Mouse (Mus musculus) forebrain, embryonic 11.5 days (tissue): Measurements from ENCODE around the gene Gm1979. TPM values are rescaled to one million over a fixed set of nuclear protein-coding genes. Genes with fewer than 3 reads are reported as not detected.
"Not testable (repeated sequence)": the region's sequence is repeated elsewhere in the genome, so short reads cannot be mapped to it uniquely, and the experiment has no call there.

Experiments used
- ATAC-seq: fragments of 200-750 bp; cut with Nextera tagmentation; replicated peaks from 2 replicates; pipeline ENCODE4 v1.8.0; 2017; ENCODE audit warnings: moderate TSS enrichment; ENCODE audit not compliant: low FRiP score
- DNase-seq: peaks from one replicate; pipeline ENCODE4 v3.0.0-alpha.2; 2017; ENCODE audit warnings: low spot score
- H3K27ac ChIP-seq: fragments of 300-500 bp; sonication (generic); 2 replicates; pipeline ENCODE4 v1.5.1; 2014; ENCODE audit warnings: low read depth, low read length
- H3K27me3 ChIP-seq: fragments of 300-500 bp; sonication (generic); 2 replicates; pipeline ENCODE4 v1.6.1; 2014; ENCODE audit warnings: mild to moderate bottlenecking, low read length, mixed read lengths; ENCODE audit not compliant: control insufficient read depth, insufficient read depth
- H3K36me3 ChIP-seq: fragments of 300-500 bp; sonication (generic); 2 replicates; pipeline ENCODE4 v1.6.1; 2014; ENCODE audit warnings: mild to moderate bottlenecking, low read length, moderate library complexity, mixed read lengths; ENCODE audit not compliant: control insufficient read depth, insufficient read depth
- H3K4me1 ChIP-seq: fragments of 300-500 bp; sonication (generic); replicated peaks from 2 replicates; pipeline ENCODE4 v1.6.1; 2014; ENCODE audit warnings: low read length, mixed read lengths; ENCODE audit not compliant: control insufficient read depth, insufficient read depth
- H3K4me2 ChIP-seq: fragments of 300-500 bp; sonication (generic); 2 replicates; pipeline ENCODE4 v1.6.1; 2014; ENCODE audit warnings: low read depth, mild to moderate bottlenecking, low read length, moderate library complexity, mixed read lengths; ENCODE audit not compliant: severe bottlenecking
- H3K4me3 ChIP-seq: fragments of 300-500 bp; sonication (generic); 2 replicates; pipeline ENCODE4 v1.5.1; 2014; ENCODE audit warnings: low read depth, low read length
- H3K9ac ChIP-seq: fragments of 300-500 bp; sonication (generic); 2 replicates; pipeline ENCODE4 v1.6.1; 2014; ENCODE audit warnings: low read length
- H3K9me3 ChIP-seq: fragments of 300-500 bp; sonication (generic); 2 replicates; pipeline ENCODE4 v1.6.1; 2016; ENCODE audit warnings: low read length, mixed read lengths; ENCODE audit not compliant: control insufficient read depth
- WGBS: fragments of 180-500 bp; shearing (Covaris S2); extraction: QIAGEN DNeasy Blood & Tissue Kit; methylation state at CpG from one replicate; pipeline ENCODE4 v1.1.7; 2014; 5-methylcytosine and 5-hydroxymethylcytosine counted together
- polyA plus RNA-seq: library from polyadenylated mRNA; unstranded; fragments of >200 nt; fragmentation: Nextera tagmentation; extraction: Ambion mirVana; gene quantifications from 2 replicates; pipeline ENCODE4 v1.2.1, GENCODE M21; 2014

Gm1979 gene
- polyA plus RNA-seq: 0.24 TPM in 1 of 2 replicates, not detected in the other

DNA sequence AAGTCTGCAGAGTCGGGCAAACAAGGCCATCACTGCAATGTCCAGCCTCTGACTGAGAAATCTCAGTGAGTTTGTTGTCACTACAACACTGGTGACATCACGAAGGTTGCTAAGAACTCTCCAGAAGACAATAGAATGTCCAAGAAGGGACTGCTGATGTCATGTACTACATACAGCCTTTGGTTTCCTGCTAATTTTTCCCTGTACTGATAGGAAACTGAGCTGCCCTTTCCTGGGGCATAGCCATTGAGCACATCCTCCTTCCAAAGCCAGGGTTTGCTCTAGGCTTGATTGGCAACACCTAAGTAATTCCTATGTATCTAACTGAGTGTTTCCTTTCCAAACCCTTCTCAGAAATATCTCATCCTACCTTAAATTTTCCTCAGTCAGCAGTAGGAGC, at the start of gene Gm1979:
TSS of gene Gm1979 (minus strand) at position 101 of the 400 bp plus-strand sequence.
- not testable (repeated sequence) for ATAC-seq, H3K4me1 ChIP-seq

DNA sequence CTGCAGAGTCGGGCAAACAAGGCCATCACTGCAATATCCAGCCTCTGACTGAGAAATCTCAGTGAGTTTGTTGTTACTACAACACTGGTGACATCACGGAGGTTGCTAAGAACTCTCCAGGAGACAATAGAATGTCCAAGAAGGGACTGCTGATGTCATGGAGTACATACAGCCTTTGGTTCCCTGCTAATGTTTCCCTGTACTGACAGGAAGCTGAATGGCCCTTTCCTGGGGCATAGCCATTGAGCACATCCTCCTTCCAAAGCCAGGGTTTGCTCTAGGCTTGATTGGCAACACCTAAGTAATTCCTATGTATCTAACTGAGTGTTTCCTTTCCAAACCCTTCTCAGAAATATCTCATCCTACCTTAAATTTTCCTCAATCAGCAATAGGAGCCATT, 34.9 kb upstream of the Gm1979 start, which contains the start of gene Speer4a:
TSS of gene Speer4a (minus strand) at position 101 of the 400 bp plus-strand sequence.
- not testable (repeated sequence) for H3K27ac ChIP-seq, ATAC-seq, H3K4me1 ChIP-seq, H3K4me2 ChIP-seq, H3K27me3 ChIP-seq, H3K4me3 ChIP-seq, H3K36me3 ChIP-seq, H3K9ac ChIP-seq, DNase-seq, H3K9me3 ChIP-seq
- 72% methylated on average over 2 of the region's 2 CpGs for WGBS

More for the DNA sequence above, at the start of gene Gm1979:
- WGBS: 100% methylated on average over 1 of the region's 2 CpGs
- not testable (repeated sequence) for H3K4me3 ChIP-seq, H3K9ac ChIP-seq, H3K36me3 ChIP-seq, H3K27me3 ChIP-seq, H3K9me3 ChIP-seq, H3K4me2 ChIP-seq, DNase-seq, H3K27ac ChIP-seq

DNA sequence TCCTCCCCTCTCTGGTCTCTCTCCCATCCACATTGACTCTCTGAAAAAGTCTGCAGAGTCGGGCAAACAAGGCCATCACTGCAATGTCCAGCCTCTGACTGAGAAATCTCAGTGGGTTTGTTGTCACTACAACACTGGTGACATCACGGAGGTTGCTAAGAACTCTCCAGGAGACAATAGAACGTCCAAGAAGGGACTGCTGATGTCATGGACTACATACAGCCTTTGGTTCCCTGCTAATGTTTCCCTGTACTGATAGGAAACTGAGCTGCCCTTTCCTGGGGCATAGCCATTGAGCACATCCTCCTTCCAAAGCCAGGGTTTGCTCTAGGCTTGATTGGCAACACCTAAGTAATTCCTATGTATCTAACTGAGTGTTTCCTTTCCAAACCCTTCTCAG, 18.2 kb upstream of the Gm1979 start, which contains the start of gene Gm5862:
TSS of gene Gm5862 (minus strand) at position 101 of the 400 bp plus-strand sequence.
- H3K4me2 ChIP-seq, H3K27ac ChIP-seq, H3K4me1 ChIP-seq, DNase-seq, ATAC-seq, H3K36me3 ChIP-seq, H3K9ac ChIP-seq, H3K9me3 ChIP-seq, H3K4me3 ChIP-seq, H3K27me3 ChIP-seq: not testable (repeated sequence)
- no CpG with 5 or more reads among the region's 3 CpGs for WGBS

DNA sequence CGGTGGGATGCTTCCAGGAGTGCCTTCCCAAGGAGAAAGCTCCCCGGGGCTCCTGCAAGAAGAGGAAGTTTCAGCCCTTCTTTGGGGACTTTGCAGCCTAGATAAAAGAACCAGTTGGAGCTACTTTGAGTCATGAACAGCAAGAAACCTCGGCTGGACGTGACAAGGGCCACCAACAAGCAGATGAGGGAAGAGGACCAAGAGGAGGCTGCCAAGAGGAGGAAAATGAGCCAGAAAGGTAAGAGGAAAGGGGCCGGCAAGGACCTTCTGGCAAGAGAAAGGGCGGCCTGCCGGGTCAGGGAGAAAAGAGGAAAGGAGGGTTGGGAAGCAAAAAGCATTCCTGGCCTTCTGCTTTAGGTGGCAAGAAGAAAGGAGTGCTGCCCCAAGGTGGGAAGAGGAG, 3.1 kb upstream of the Gm1979 start:
- H3K9me3 ChIP-seq, H3K36me3 ChIP-seq, ATAC-seq, H3K4me2 ChIP-seq, H3K27ac ChIP-seq, H3K9ac ChIP-seq, H3K27me3 ChIP-seq, DNase-seq, H3K4me1 ChIP-seq, H3K4me3 ChIP-seq: not testable (repeated sequence)
- 64% methylated on average over 6 of the region's 7 CpGs for whole genome bisulfite sequencing

DNA sequence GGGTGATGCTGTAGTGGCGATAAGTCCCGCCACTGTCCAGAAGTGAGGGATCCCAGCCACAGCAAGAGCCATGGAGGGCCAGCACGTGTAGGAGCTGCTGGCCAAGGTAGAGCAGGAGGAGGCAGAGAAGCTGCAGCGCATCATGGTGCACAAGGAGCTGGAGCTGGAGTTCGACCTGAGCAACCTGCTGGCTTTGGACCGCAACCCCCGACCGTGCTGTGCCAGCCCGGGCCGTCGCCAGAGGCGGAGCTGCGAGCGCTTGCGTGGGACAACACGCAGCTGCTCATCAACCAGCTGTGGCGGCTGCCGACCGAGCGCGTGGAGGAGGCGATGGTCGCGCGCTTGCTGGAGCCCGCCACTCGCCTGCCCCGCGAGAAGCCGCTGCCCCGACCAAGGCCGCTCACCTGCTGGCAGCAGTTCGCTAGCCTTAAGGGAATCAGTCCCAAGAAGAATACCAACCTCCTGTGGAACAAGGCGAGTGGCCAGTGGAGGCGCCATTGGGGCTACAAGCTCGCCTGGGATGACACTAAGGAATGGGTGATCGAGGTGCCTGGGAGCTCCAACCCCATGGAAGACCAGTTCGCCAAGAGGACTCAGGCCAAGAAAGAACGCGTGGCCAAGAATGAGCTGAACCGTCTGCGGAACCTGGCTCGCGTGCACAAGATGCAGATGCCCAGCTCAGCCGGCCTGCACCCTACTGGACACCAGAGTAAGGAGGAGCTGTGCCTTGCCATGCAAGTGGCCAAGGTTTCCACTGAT, 2.5 kb upstream of the Gm1979 start:
- peak overlapping the region; percentile 81 for H3K4me2 ChIP-seq
- H3K36me3 ChIP-seq, H3K27ac ChIP-seq, H3K27me3 ChIP-seq, H3K4me1 ChIP-seq, H3K9me3 ChIP-seq: not testable (repeated sequence)
- peak overlapping the region; percentile 37 for H3K4me3 ChIP-seq
- peak; percentile 91 for ATAC-seq
- peak overlapping the region; percentile 27 for H3K9ac ChIP-seq
- DNase-seq: peak; percentile 83
- 22% methylated on average over 39 of the region's 45 CpGs for WGBS

DNA sequence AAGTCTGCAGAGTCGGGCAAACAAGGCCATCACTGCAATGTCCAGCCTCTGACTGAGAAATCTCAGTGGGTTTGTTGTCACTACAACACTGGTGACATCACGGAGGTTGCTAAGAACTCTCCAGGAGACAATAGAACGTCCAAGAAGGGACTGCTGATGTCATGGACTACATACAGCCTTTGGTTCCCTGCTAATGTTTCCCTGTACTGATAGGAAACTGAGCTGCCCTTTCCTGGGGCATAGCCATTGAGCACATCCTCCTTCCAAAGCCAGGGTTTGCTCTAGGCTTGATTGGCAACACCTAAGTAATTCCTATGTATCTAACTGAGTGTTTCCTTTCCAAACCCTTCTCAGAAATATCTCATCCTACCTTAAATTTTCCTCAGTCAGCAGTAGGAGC, 16.0 kb downstream of the Gm1979 start, which contains the start of gene Gm21698:
TSS of gene Gm21698 (minus strand) at position 101 of the 400 bp plus-strand sequence.
- not testable (repeated sequence) for H3K9me3 ChIP-seq, DNase-seq, H3K4me3 ChIP-seq, H3K27me3 ChIP-seq, H3K9ac ChIP-seq, H3K36me3 ChIP-seq, H3K27ac ChIP-seq, H3K4me1 ChIP-seq, H3K4me2 ChIP-seq, ATAC-seq
- WGBS: no CpG with 5 or more reads among the region's 3 CpGs

DNA sequence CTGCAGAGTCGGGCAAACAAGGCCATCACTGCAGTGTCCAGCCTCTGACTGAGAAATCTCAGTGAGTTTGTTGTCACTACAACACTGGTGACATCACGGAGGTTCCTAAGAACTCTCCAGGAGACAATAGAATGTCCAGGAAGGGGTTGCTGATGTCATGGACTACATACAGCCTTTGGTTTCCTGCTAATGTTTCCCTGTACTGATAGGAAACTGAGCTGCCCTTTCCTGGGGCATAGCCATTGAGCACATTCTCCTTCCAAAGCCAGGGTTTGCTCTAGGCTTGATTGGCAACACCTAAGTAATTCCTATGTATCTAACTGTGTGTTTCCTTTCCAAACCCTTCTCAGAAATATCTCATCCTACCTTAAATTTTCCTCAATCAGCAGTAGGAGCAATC, 32.0 kb downstream of the Gm1979 start, which contains the start of gene Gm21680:
TSS of gene Gm21680 (minus strand) at position 101 of the 400 bp plus-strand sequence.
- not testable (repeated sequence) for H3K36me3 ChIP-seq, H3K9me3 ChIP-seq, ATAC-seq, H3K27me3 ChIP-seq, H3K4me1 ChIP-seq, H3K4me2 ChIP-seq, H3K4me3 ChIP-seq, H3K9ac ChIP-seq, DNase-seq, H3K27ac ChIP-seq
- no CpG with 5 or more reads among the region's 2 CpGs for WGBS

DNA sequence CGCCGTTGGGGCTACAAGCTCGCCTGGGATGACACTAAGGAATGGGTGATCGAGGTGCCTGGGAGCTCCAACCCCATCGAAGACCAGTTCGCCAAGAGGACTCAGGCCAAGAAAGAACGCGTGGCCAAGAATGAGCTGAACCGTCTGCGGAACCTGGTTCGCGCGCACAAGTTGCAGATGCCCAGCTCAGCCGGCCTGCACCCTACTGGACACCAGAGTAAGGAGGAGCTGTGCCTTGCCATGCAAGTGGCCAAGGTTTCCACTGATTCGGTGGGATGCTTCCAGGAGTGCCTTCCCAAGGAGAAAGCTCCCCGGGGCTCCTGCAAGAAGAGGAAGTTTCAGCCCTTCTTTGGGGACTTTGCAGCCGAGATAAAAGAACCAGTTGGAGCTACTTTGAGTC, 47.5 kb downstream of the Gm1979 start:
- not testable (repeated sequence) for H3K9me3 ChIP-seq, DNase-seq, H3K27me3 ChIP-seq, ATAC-seq, H3K4me2 ChIP-seq, H3K4me1 ChIP-seq, H3K27ac ChIP-seq, H3K4me3 ChIP-seq, H3K9ac ChIP-seq, H3K36me3 ChIP-seq
- WGBS: 64% methylated on average over 16 of the region's 17 CpGs

DNA sequence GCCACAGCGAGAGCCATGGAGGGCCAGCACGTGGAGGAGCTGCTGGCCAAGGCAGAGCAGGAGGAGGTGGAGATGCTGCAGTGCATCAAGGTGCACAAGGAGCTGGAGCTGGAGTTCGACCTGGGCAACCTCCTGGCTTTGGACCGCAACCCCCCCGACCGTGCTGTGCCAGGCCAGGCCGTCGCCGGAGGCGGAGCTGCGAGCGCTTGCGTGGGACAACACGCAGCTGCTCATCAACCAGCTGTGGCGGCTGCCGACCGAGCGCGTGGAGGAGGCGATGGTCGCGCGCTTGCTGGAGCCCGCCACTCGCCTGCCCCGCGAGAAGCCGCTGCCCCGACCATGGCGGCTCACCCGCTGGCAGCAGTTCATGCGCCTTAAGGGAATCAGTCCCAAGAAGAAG, 48.0 kb downstream of the Gm1979 start:
- H3K9ac ChIP-seq, H3K27ac ChIP-seq, H3K36me3 ChIP-seq, H3K9me3 ChIP-seq, H3K4me1 ChIP-seq, H3K4me3 ChIP-seq, H3K27me3 ChIP-seq: not testable (repeated sequence)
- peak overlapping the region; percentile 35 for H3K4me2 ChIP-seq
- peak; percentile 78 for ATAC-seq
- WGBS: 38% methylated on average over 32 of the region's 32 CpGs
- peak; percentile 65 for DNase-seq
